Mouse (Mus musculus) E14TG2a.4 (cell line): ENCODE results near the gene Gm45799.

ENCODE experiments used
- CTCF ChIP-seq: conservative IDR thresholded peaks from 2 replicates; pipeline ENCODE4 v1.5.1; 2014; ENCODE audit warnings: low read length
- NANOG ChIP-seq: IDR thresholded peaks from 2 replicates; pipeline ENCODE4 v1.6.1; 2014; ENCODE audit warnings: borderline replicate concordance, low read length, mixed read lengths
- POU5F1 ChIP-seq: IDR thresholded peaks from 2 replicates; pipeline ENCODE4 v1.6.1; 2014; ENCODE audit warnings: low read length, borderline replicate concordance

- TF ChIP-seq CTCF (no peak), POU5F1 (no peak), NANOG (no peak)
Measured at GRCm38 (mm10) chr7:105635726-105636125, 4.6 kb upstream of the Gm45799 start.
